ENCODE assay signal across 8 mouse cellular contexts in the genomic region with DNA sequence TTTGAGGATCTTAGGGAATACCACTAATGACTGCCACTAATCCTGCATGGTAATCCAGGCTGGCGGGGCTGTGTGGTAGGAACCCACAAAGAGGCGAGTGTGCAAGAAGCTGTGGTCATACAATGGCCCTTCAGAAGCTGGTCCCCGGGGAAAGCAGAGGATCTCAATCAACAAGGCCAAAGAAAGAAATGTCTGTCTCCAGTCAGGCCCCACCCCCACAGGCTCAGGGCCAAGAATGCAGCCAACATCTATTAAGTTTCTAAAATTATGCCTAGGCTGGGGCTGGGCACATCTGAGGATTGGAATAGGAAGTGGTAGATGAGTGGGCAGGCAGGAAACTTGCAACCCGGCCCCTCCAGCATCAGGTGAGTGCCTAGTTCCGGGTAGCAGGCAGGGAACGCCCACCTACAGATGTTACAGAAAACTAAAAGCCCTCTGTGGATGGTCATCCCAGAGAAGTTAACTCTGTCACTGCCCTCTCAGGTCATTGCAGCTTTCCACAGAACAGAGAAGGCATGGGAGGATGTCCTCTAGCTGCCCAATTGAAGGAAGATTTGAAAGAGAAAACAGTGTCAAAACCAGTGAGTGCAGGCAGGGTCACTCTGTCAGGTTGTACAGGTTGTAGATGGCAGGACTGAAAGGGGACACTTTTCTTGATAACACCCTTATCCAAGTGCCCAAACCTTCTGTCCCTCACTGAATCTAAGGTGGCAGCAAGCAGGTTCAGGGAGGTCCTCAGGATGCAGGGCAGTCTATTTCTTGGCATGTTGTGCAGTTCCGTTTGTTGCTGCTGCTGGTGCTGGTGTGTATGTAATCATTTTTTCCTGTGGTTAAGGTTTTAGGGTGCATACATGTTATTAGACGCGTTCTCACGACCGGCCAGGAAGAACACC. TPM values are rescaled to one million over a fixed set of nuclear protein-coding genes. Genes with fewer than 3 reads are reported as not detected.
DNase-seq lines count a peak whose midpoint lies in the region; ATAC-seq and TF ChIP-seq lines count a peak whose summit lies in the region.

No protein-coding gene starts in this region.

- H3K4me2 ChIP-seq in forebrain, embryonic 13.5 days: no peak overlapping the region
- peak overlapping the region; percentile 28 for H3K4me2 ChIP-seq in heart, embryonic 15.5 days
- peak overlapping the region; percentile 22 for H3K4me2 ChIP-seq in lung, embryonic 15.5 days
- no peak overlapping the region for H3K4me2 ChIP-seq in intestine, postnatal 0 days (replicated peaks; ENCODE audit: low read depth)

- no peak overlapping the region; the same call in 1 of the 2 replicates for H3K27ac ChIP-seq in forebrain, embryonic 13.5 days
- H3K27ac ChIP-seq in heart, embryonic 15.5 days: peak overlapping the region; percentile 76
- peak overlapping the region; percentile 62 for H3K27ac ChIP-seq in lung, embryonic 15.5 days
- H3K27ac ChIP-seq in intestine, postnatal 0 days (ENCODE audit: low read depth, low read length): no peak overlapping the region

- H3K4me1 ChIP-seq in forebrain, embryonic 13.5 days: peaks cover 25% of the 10 kb centered on the region
- peaks cover 33% of the 10 kb centered on the region for H3K4me1 ChIP-seq in heart, embryonic 15.5 days (replicated peaks)
- H3K4me1 ChIP-seq in lung, embryonic 15.5 days: peaks cover 39% of the 10 kb centered on the region
- no peaks in the 10 kb centered on the region; the same call in 1 of the 2 replicates for H3K4me1 ChIP-seq in intestine, postnatal 0 days (replicated peaks; ENCODE audit: control insufficient read depth, insufficient read depth, low read length)

- peak; percentile 63 for DNase-seq in adrenal gland, postnatal 25 days
- peak; percentile 66 to 82 for DNase-seq in kidney, postnatal 36 days
- peak; percentile 34 for DNase-seq in ovary, adult 18-20 months (ENCODE audit: low spot score)

- 63% methylated on average over 11 of the region's 11 CpGs for WGBS in forebrain, embryonic 13.5 days
- 53% methylated on average over 11 of the region's 11 CpGs for WGBS in heart, embryonic 15.5 days
- WGBS in lung, embryonic 15.5 days: 50% methylated on average over 11 of the region's 11 CpGs
- 67% methylated on average over 11 of the region's 11 CpGs for WGBS in intestine, postnatal 0 days

- H3K9me3 ChIP-seq in forebrain, embryonic 13.5 days (replicated peaks): no peaks in the 10 kb centered on the region
- H3K9me3 ChIP-seq in heart, embryonic 15.5 days (replicated peaks): no peaks in the 10 kb centered on the region
- H3K9me3 ChIP-seq in lung, embryonic 15.5 days: no peaks in the 10 kb centered on the region
- H3K9me3 ChIP-seq in intestine, postnatal 0 days (ENCODE audit: control insufficient read depth): no peaks in the 10 kb centered on the region

- no peak overlapping the region for H3K4me3 ChIP-seq in forebrain, embryonic 13.5 days
- H3K4me3 ChIP-seq in heart, embryonic 15.5 days: no peak overlapping the region
- no peak overlapping the region for H3K4me3 ChIP-seq in lung, embryonic 15.5 days
- no peak overlapping the region for H3K4me3 ChIP-seq in intestine, postnatal 0 days (ENCODE audit: low read depth, low read length)

- ATAC-seq in CD4-positive, CD25-positive, alpha-beta regulatory T cell, adult 4 months: peak; percentile 91
- peak; percentile 26; the same call in 1 of the 2 replicates for ATAC-seq in forebrain, embryonic 13.5 days
- peak; percentile 56 for ATAC-seq in heart, embryonic 15.5 days (replicated peaks; ENCODE audit: insufficient number of reproducible peaks, insufficient read depth, low FRiP score, low read depth)
- ATAC-seq in lung, embryonic 15.5 days (ENCODE audit: borderline replicate concordance, extremely low read depth, low FRiP score, low TSS enrichment): peak; percentile 7; the same call in 1 of the 2 replicates
- no peak for ATAC-seq in intestine, postnatal 0 days

- H3K36me3 ChIP-seq in forebrain, embryonic 13.5 days (ENCODE audit: poor library complexity, severe bottlenecking): no peaks in the 10 kb centered on the region
- no peaks in the 10 kb centered on the region for H3K36me3 ChIP-seq in heart, embryonic 15.5 days
- no peaks in the 10 kb centered on the region for H3K36me3 ChIP-seq in lung, embryonic 15.5 days
- no peaks in the 10 kb centered on the region for H3K36me3 ChIP-seq in intestine, postnatal 0 days (ENCODE audit: control insufficient read depth, insufficient read depth)

- TF ChIP-seq CTCF in intestine, postnatal 0 days (IDR thresholded peaks at IDR 0.05; ENCODE audit: low read depth): no peak

- no peak overlapping the region for H3K9ac ChIP-seq in forebrain, embryonic 13.5 days
- no peak overlapping the region for H3K9ac ChIP-seq in heart, embryonic 15.5 days
- H3K9ac ChIP-seq in lung, embryonic 15.5 days: no peak overlapping the region
- H3K9ac ChIP-seq in intestine, postnatal 0 days (ENCODE audit: low read depth, low read length): no peak overlapping the region

- no peaks in the 10 kb centered on the region for H3K27me3 ChIP-seq in forebrain, embryonic 13.5 days
- no peaks in the 10 kb centered on the region for H3K27me3 ChIP-seq in heart, embryonic 15.5 days
- H3K27me3 ChIP-seq in lung, embryonic 15.5 days: no peaks in the 10 kb centered on the region
- H3K27me3 ChIP-seq in intestine, postnatal 0 days (replicated peaks; ENCODE audit: control insufficient read depth, insufficient read depth, low read length): no peaks in the 10 kb centered on the region

RNA-seq across cellular contexts. Expression of gene Snn, which starts 47.9 kb away (rescaled TPM):
- 1 to 10 TPM; 1.3 to 3.5 TPM for polyA plus RNA-seq in CD4-positive, CD25-positive, alpha-beta regulatory T cell, adult 4 months (2017; shearing (Covaris generic))
- total RNA-seq in adrenal gland, postnatal 25 days (2021): 12.5 and 16.7 TPM in 2 replicates
- 122 and 140 TPM in 2 replicates for polyA plus RNA-seq in forebrain, embryonic 13.5 days (2015; fragmentation: Nextera tagmentation; extraction: Ambion mirVana)
- 34.0 and 43.3 TPM in 2 replicates for polyA plus RNA-seq in heart, embryonic 15.5 days (2015; fragmentation: Nextera tagmentation; extraction: Ambion mirVana)
- 47.2 and 47.6 TPM in 2 replicates for polyA plus RNA-seq in lung, embryonic 15.5 days (2015; fragmentation: Nextera tagmentation; extraction: Ambion mirVana)
- polyA plus RNA-seq in intestine, postnatal 0 days (2015; fragmentation: Nextera tagmentation; extraction: Ambion mirVana): 8.2 and 8.9 TPM in 2 replicates

RNA-seq across cellular contexts. Expression of gene Litaf, which starts 53.1 kb away (rescaled TPM):
- 10 to 100 TPM; 47.2 to 61.2 TPM for polyA plus RNA-seq in CD4-positive, CD25-positive, alpha-beta regulatory T cell, adult 4 months (2017; shearing (Covaris generic))
- 38.6 and 46.5 TPM in 2 replicates for total RNA-seq in adrenal gland, postnatal 25 days (2021)
- 59.2 and 59.3 TPM in 2 replicates for polyA plus RNA-seq in forebrain, embryonic 13.5 days (2015; fragmentation: Nextera tagmentation; extraction: Ambion mirVana)
- polyA plus RNA-seq in heart, embryonic 15.5 days (2015; fragmentation: Nextera tagmentation; extraction: Ambion mirVana): 66.8 and 75.0 TPM in 2 replicates
- polyA plus RNA-seq in lung, embryonic 15.5 days (2015; fragmentation: Nextera tagmentation; extraction: Ambion mirVana): 109 and 111 TPM in 2 replicates
- polyA plus RNA-seq in intestine, postnatal 0 days (2015; fragmentation: Nextera tagmentation; extraction: Ambion mirVana): 168 and 175 TPM in 2 replicates

Comparison
In these comparisons a context has a peak if more than half of its experiments do, and no peak if none do; other contexts are left out.
1. H3K27ac ChIP-seq: peak in heart, embryonic 15.5 days (single experiment) and lung, embryonic 15.5 days (single experiment); none in forebrain, embryonic 13.5 days (single experiment) and intestine, postnatal 0 days (single experiment).
2. H3K4me2 ChIP-seq: peak in heart, embryonic 15.5 days (single experiment) and lung, embryonic 15.5 days (single experiment); none in forebrain, embryonic 13.5 days (single experiment) and intestine, postnatal 0 days (single experiment).
3. Peak in every context shown above with its lines, with median percentiles within 50 percentile points of each other: DNase-seq.